Mouse (Mus musculus): ENCODE measurements around the gene H2al1g. TPM values are rescaled to one million over a fixed set of nuclear protein-coding genes. Genes with fewer than 3 reads are reported as not detected.
A peak's percentile ranks its signal among the peaks of the same experiment; 100 is the strongest.
"Not testable (repeated sequence)": the region's sequence is repeated elsewhere in the genome, so short reads cannot be mapped to it uniquely, and the experiment has no call there.

H2al1g gene
- not detected for total RNA-seq (2021)

DNA sequence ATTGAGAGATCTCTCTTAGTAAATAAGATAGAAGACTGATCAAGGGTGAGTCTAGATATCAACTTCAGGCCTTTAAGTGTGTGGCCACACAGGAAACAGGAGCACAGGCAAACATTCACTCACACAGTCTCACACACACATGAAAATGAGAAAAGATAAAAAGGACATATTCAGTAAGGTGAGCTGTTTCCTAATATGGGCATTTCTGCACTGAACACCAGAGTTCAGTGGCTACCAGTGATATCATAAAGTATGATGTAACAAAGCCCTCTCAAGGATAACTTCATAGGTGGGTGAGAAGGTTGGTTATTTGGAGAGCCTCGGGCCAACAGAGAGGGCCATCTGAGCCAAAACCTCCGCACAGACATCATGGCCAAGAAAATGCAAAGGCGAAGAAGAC lies at the start of gene H2al1g:
Gene H2al1g, plus strand, starts transcription at position 301 of the 400 bp plus-strand sequence.
- intact Hi-C loops (cut with DNase I); DNase-seq: not testable (repeated sequence)

DNA sequence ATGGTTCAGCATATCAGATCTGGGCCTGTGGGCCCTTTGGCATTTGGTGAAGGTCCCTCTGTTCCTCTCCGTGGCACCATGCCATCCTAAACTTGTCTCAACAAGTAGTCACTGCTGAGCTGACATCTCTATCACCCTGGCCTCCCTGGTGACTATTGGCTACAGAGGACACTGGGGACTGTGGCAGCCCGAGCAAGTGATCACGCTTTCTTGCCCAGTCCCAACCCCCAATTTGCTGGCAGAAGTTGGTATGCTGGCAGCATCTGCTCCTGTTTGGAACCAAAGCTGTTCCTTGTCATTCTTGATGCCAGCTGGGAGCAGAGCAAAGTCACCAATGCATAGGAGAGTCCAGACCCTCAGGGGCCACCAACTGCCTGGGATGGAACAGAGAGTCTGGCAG lies 49.0 kb upstream of the H2al1g start:
- peak; percentile 53 to 54 for DNase-seq
- intact Hi-C loops (cut with DNase I): no loop called here

DNA sequence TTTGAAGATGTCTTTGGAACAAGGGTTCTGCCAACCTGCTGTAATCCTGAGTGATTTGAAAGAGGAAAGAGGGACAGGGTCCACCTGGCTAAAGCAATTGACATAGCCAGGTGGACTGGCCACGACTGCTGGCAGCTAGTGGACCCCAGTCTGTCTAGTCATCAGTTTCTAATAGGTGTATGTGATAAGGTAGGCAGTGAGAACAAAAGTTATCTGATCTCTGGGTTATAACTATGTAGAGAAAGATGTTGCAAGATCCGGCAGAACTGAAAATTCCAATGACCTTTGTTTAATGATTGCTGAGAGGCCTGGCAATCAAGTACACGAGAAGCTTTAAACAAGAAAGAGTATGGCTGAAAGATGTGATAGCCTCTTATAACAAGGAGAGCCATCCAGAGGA lies 44.9 kb upstream of the H2al1g start:
- DNase-seq: no peak
- intact Hi-C loops (cut with DNase I): no loop called here

DNA sequence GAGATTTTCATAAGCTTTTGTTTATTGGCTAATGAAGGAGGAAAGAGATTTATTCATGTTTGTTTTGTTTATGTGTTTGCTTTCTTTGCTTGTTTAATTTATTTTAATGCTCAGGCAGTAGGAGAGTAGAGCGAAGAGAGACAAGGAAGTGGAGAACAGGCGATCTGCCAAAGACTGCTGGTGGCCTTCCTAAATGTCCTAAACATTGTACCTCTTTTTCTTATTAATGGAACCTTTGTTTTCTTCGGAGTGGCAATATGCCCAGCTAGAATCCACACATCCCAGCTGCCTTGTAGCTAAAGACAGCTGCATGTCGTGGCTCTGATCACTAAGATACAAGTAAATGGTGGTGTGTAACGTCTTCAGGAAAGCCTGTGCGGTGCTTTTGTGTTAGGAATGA lies 41.0 kb upstream of the H2al1g start:
- DNase-seq: no peak
- intact Hi-C loops (cut with DNase I): no loop called here

DNA sequence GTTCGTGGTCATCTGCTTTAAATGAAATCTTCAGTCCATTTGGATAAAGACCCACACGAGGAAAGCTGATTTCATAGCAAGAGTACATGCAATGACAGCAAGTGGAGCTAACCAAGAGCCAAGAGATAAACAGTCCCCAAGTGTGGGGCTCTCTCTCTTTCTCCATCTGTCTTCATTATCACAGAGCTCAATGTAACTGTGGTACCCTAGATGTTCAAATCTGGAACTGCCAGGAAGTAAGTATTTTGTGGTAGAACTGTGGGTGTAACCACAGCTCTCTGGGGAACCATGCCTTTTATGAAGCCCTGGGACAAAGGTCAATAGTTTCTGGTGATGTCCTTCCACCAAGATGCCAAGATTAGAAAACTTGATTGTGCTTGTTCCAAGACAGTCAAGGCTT lies 37.3 kb upstream of the H2al1g start:
- intact Hi-C loops (cut with DNase I): no loop called here
- DNase-seq: no peak

DNA sequence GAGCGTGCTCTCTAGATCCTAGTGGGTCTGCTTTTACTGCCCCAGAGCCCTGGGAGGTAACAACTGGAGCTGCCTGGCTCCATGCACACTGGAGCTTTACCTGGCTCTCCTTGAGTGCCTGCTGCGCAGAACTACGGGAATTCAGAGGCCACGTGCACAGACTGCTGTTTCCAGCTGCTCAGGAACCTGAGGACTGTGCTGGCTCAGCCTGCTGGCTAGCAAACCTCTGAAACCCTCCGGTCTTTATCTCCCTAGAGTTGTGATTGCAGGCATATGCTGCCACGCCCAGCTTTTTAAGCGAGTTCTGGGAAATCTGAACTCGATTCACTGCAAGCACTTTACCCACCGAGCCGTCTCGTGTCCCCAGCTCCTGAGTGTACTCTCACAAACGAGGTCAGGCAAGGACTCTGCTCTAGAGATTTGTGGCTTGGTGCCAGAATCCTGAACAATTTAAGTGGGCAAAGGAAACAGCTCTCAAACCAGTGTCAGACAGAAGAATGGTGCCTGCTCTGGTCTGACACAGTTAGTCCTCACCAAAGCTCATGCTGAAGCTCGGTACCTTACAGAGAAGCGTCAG lies 29.7 kb upstream of the H2al1g start:
- intact Hi-C loops (cut with DNase I): loop anchor here (5.0 kb wide), 1 partner anchor 54 kb away; no protein-coding TSS in a partner anchor
- DNase-seq: peak; percentile 50 to 55

DNA sequence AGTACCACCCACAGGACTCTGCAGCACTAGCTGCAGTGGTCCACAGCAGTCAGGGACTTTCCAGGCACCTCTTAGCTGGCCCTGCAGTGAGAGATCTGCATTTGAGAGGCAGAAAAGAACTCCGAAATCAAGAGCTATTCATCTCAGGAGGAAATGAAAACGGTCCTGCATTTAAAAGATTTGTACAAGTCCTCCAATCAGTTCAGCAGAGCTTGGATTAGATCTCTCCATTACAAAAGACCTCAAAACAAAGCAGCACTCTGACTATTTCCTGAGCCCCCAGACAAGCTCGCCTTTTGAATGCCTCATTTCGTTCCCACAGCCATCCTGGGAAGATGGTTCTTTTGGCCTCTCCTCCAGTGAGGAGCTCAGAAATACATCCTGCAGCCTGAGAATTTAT lies 28.8 kb upstream of the H2al1g start:
- intact Hi-C loops (cut with DNase I): loop anchor here (5.0 kb wide), 1 partner anchor 53 kb away; no protein-coding TSS in a partner anchor
- no peak for DNase-seq

DNA sequence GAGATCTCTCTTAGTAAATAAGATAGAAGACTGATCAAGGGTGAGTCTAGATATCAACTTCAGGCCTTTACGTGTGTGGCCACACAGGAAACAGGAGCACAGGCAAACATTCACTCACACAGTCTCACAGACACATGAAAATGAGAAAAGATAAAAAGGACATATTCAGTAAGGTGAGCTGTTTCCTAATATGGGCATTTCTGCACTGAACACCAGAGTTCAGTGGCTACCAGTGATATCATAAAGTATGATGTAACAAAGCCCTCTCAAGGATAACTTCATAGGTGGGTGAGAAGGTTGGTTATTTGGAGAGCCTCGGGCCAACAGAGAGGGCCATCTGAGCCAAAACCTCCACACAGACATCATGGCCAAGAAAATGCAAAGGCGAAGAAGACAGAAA lies 19.1 kb upstream of the H2al1g start, which contains the start of gene H2al1a:
Gene H2al1a, plus strand, starts transcription at position 301 of the 400 bp plus-strand sequence.
- DNase-seq; intact Hi-C loops (cut with DNase I): not testable (repeated sequence)

DNA sequence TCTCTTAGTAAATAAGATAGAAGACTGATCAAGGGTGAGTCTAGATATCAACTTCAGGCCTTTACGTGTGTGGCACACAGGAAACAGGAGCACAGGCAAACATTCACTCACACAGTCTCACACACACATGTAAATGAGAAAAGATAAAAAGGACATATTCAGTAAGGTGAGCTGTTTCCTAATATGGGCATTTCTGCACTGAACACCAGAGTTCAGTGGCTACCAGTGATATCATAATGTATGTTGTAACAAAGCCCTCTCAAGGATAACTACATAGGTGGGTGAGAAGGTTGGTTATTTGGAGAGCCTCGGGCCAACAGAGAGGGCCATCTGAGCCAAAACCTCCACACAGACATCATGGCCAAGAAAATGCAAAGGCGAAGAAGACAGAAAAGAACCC lies 15.9 kb upstream of the H2al1g start, which contains the start of gene H2al1b:
Gene H2al1b, plus strand, starts transcription at position 301 of the 400 bp plus-strand sequence.
- intact Hi-C loops (cut with DNase I); DNase-seq: not testable (repeated sequence)

DNA sequence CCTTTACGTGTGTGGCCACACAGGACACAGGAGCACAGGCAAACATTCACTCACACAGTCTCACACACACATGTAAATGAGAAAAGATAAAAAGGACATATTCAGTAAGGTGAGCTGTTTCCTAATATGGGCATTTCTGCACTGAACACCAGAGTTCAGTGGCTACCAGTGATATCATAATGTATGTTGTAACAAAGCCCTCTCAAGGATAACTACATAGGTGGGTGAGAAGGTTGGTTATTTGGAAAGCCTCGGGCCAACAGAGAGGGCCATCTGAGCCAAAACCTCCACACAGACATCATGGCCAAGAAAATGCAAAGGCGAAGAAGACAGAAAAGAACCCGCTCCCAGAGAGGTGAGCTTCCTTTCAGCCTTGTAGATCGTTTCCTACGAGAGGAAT lies 12.7 kb upstream of the H2al1g start, which contains the start of gene H2al1c:
Gene H2al1c, plus strand, starts transcription at position 301 of the 400 bp plus-strand sequence.
- DNase-seq; intact Hi-C loops (cut with DNase I): not testable (repeated sequence)

DNA sequence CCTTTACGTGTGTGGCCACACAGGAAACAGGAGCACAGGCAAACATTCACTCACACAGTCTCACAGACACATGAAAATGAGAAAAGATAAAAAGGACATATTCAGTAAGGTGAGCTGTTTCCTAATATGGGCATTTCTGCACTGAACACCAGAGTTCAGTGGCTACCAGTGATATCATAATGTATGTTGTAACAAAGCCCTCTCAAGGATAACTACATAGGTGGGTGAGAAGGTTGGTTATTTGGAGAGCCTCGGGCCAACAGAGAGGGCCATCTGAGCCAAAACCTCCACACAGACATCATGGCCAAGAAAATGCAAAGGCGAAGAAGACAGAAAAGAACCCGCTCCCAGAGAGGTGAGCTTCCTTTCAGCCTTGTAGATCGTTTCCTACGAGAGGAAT lies 9.5 kb upstream of the H2al1g start, which contains the start of gene H2al1d:
Gene H2al1d, plus strand, starts transcription at position 301 of the 400 bp plus-strand sequence.
- intact Hi-C loops (cut with DNase I): not testable (repeated sequence)

DNA sequence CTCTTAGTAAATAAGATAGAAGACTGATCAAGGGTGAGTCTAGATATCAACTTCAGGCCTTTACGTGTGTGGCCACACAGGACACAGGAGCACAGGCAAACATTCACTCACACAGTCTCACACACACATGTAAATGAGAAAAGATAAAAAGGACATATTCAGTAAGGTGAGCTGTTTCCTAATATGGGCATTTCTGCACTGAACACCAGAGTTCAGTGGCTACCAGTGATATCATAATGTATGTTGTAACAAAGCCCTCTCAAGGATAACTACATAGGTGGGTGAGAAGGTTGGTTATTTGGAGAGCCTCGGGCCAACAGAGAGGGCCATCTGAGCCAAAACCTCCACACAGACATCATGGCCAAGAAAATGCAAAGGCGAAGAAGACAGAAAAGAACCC lies 6.4 kb upstream of the H2al1g start, which contains the start of gene H2al1e:
Gene H2al1e, plus strand, starts transcription at position 301 of the 400 bp plus-strand sequence.
- DNase-seq; intact Hi-C loops (cut with DNase I): not testable (repeated sequence)

More for the DNA sequence above, 9.5 kb upstream of the H2al1g start, which contains the start of gene H2al1d:
- DNase-seq: not testable (repeated sequence)

DNA sequence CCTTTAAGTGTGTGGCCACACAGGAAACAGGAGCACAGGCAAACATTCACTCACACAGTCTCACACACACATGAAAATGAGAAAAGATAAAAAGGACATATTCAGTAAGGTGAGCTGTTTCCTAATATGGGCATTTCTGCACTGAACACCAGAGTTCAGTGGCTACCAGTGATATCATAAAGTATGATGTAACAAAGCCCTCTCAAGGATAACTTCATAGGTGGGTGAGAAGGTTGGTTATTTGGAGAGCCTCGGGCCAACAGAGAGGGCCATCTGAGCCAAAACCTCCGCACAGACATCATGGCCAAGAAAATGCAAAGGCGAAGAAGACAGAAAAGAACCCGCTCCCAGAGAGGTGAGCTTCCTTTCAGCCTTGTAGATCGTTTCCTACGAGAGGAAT lies 3.2 kb upstream of the H2al1g start, which contains the start of gene H2al1f:
Gene H2al1f, plus strand, starts transcription at position 301 of the 400 bp plus-strand sequence.
- DNase-seq; intact Hi-C loops (cut with DNase I): not testable (repeated sequence)

DNA sequence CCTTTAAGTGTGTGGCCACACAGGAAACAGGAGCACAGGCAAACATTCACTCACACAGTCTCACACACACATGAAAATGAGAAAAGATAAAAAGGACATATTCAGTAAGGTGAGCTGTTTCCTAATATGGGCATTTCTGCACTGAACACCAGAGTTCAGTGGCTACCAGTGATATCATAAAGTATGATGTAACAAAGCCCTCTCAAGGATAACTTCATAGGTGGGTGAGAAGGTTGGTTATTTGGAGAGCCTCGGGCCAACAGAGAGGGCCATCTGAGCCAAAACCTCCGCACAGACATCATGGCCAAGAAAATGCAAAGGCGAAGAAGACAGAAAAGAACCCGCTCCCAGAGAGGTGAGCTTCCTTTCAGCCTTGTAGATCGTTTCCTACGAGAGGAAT lies 3.1 kb downstream of the H2al1g start, which contains the start of gene H2al1h:
Gene H2al1h, plus strand, starts transcription at position 301 of the 400 bp plus-strand sequence.
- intact Hi-C loops (cut with DNase I); DNase-seq: not testable (repeated sequence)

DNA sequence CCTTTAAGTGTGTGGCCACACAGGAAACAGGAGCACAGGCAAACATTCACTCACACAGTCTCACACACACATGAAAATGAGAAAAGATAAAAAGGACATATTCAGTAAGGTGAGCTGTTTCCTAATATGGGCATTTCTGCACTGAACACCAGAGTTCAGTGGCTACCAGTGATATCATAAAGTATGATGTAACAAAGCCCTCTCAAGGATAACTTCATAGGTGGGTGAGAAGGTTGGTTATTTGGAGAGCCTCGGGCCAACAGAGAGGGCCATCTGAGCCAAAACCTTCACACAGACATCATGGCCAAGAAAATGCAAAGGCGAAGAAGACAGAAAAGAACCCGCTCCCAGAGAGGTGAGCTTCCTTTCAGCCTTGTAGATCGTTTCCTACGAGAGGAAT lies 6.3 kb downstream of the H2al1g start, which contains the start of gene H2al1i:
Gene H2al1i, plus strand, starts transcription at position 301 of the 400 bp plus-strand sequence.
- DNase-seq; intact Hi-C loops (cut with DNase I): not testable (repeated sequence)

DNA sequence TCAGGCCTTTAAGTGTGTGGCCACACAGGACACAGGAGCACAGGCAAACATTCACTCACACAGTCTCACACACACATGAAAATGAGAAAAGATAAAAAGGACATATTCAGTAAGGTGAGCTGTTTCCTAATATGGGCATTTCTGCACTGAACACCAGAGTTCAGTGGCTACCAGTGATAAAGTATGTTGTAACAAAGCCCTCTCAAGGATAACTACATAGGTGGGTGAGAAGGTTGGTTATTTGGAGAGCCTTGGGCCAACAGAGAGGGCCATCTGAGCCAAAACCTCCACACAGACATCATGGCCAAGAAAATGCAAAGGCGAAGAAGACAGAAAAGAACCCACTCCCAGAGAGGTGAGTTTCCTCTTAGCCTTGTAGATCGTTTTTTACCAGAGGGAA lies 9.5 kb downstream of the H2al1g start, which contains the start of gene H2al1j:
Gene H2al1j, plus strand, starts transcription at position 301 of the 400 bp plus-strand sequence.
- intact Hi-C loops (cut with DNase I); DNase-seq: not testable (repeated sequence)

DNA sequence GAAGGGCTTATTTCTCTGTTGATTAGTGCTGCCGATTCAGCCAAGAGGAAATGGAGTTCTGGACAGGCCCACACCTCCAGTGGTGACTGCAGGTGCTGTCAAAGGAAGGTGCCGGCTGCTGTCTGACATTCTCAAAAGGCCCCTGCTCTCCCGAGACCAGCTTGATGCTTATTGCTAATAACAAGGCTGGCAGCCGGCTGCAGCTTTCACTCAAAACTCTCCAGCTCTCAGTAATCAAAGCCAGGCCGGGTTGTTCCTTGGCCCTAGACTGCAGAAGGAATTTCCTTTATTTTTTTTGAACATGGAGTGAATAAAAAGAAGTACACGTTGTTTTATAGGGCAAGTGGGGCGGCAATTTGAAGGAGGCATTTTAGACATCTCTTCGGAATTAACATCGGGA lies 27.7 kb downstream of the H2al1g start:
- intact Hi-C loops (cut with DNase I): no loop called here
- DNase-seq: peak; percentile 4 to 10

DNA sequence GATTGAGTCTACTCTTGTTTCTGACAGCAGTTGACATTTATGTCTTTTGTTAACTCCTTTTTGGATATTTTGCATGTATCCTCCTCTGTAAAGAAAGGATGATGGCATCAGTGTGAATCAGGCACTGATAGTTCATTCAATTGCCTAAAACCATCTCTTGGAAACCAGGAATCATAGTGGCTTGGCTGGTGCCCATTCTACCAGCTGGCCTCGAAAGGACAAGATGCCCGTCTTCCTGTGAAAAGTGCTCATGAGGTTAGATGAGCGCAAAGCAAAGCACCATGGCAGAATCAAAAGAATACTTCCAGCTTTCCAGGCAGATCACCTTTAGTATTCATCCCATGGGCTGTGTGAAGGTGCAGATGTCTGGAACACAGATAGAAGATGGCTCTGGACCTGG lies 28.7 kb downstream of the H2al1g start:
- intact Hi-C loops (cut with DNase I): no loop called here
- no peak for DNase-seq

DNA sequence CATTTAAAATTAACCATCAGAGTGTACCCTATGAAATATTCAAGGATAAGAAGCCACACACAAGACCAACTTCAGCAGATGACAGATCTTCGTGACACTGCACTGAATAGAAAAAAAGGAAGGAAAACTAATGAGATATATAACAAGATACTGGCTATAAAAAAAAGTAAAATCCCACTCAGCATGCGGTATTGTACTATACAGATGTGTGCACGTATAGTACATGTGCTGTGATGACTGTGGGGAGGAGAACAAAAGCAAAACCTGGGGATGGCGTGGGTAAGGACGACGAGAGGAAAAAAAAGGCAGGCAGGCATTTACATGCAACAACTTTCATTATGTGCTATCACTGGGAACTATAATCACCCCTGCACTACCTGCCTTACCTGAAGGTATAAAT lies 42.8 kb downstream of the H2al1g start:
- DNase-seq: no peak
- intact Hi-C loops (cut with DNase I): no loop called here

DNA sequence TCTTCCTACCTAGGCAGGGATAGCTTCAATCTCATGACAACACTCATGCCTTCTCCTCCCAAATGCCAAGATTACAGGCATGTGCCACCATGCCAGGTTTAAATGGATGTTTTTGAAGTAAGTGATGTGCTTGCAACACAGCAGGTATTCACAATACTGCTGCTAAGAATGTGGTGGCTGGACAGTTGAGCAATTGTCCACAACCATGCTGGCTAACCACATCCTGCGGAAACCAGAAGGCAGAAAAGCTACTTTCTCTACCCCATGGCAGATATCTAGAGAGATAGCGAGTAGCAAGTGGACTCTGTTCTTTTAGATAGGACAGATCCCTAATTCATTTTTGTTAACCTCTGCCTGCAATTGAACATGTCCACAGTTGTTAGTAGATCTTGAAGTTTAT lies 43.2 kb downstream of the H2al1g start:
- no peak for DNase-seq
- intact Hi-C loops (cut with DNase I): no loop called here

DNA sequence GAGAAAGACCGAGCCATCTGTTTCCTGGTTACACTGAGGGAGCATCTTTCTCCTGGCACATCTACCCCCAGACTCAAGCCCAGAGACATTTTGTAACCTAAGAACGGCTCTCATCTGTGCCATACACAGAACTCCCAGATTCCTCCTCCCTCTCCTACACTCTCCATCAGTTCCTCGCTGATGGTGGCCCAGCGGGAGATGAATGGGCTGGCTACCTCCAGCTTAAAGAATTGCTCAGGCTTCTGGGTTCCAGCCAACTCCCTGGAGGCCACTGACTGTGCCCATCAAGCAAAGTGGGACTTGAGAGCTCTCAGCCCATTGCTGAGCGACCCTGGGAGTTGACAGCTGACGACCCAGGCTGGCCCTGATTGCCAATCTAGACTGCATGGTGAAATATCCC lies 45.8 kb downstream of the H2al1g start:
- intact Hi-C loops (cut with DNase I): no loop called here
- DNase-seq: no peak

DNA sequence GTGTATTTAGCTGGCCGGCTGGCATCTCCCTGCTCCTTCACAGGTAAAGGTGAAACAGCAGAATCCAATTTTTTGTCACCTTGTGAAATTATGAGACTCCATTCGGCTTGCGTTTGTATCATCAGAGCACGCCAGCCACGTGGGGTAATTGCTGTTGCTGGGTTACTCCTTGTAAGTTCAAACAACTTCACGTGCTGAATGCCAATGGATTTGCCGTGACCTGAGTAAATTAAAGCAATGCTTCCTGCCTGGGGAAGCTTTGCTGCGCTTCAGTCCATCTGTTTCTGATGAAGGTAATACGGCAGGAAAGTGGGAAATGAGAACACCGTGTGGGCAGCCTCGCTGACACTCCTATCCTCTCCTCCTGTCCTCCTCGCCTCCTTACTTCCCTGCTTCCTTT lies 47.1 kb downstream of the H2al1g start:
- intact Hi-C loops (cut with DNase I): no loop called here
- no peak for DNase-seq

Measured in heart, postnatal 10 days (tissue).